Mouse (Mus musculus) ES-Bruce4 (cell line): ENCODE measurements around the gene Lrp1. TPM values are rescaled to one million over a fixed set of nuclear protein-coding genes. Genes with fewer than 3 reads are reported as not detected.

Experiments
- H3K27ac ChIP-seq: 2 replicates; pipeline ENCODE4 v1.5.1; 2012; ENCODE audit warnings: low read length, inconsistent platforms; ENCODE audit not compliant: insufficient read depth
- H3K27me3 ChIP-seq: 2 replicates; pipeline ENCODE4 v1.6.1; 2012; ENCODE audit warnings: mild to moderate bottlenecking, low read length, inconsistent platforms; ENCODE audit not compliant: control insufficient read depth, poor library complexity, insufficient read depth, severe bottlenecking
- H3K36me3 ChIP-seq: 2 replicates; pipeline ENCODE4 v1.6.1; 2012; ENCODE audit warnings: inconsistent platforms, mild to moderate bottlenecking, low read length, moderate library complexity; ENCODE audit not compliant: control insufficient read depth, poor library complexity, insufficient read depth, severe bottlenecking
- H3K4me1 ChIP-seq: one replicate; pipeline ENCODE4 v1.8.1; 2011; ENCODE audit warnings: low read length; ENCODE audit not compliant: control insufficient read depth, insufficient read depth
- H3K4me3 ChIP-seq: 2 replicates; pipeline ENCODE4 v1.5.1; 2011; ENCODE audit warnings: low read depth, mild to moderate bottlenecking, low read length
- H3K9ac ChIP-seq: 2 replicates; pipeline ENCODE4 v1.6.1; 2012; ENCODE audit warnings: low read depth, mild to moderate bottlenecking, inconsistent platforms; ENCODE audit not compliant: poor library complexity, severe bottlenecking
- H3K9me3 ChIP-seq: replicated peaks from 2 replicates; pipeline ENCODE4 v1.6.1; 2012; ENCODE audit warnings: mild to moderate bottlenecking, low read length, inconsistent platforms; ENCODE audit not compliant: control insufficient read depth, poor library complexity, insufficient read depth, severe bottlenecking
- CTCF ChIP-seq: IDR thresholded peaks from one replicate; pipeline ENCODE4 v1.8.1; 2011; ENCODE audit warnings: low read depth, low read length
- EP300 ChIP-seq: IDR thresholded peaks from 2 replicates; pipeline ENCODE4 v1.6.1; 2011; ENCODE audit warnings: low read depth, low read length; ENCODE audit not compliant: insufficient read depth
- POLR2A ChIP-seq: IDR thresholded peaks from one replicate; pipeline ENCODE4 v1.8.1; 2011; ENCODE audit warnings: low read length; ENCODE audit not compliant: insufficient read depth
- polyA plus RNA-seq: library from polyadenylated mRNA; stranded (reverse); fragments of >200 nt; gene quantifications from 2 replicates; pipeline ENCODE4 v1.2.4, GENCODE M21; 2011; ENCODE audit warnings: low read depth; ENCODE audit not compliant: missing spikeins, insufficient read depth, insufficient read length

Lrp1 gene
- polyA plus RNA-seq, 1 experiment: 41.3 TPM

DNA sequence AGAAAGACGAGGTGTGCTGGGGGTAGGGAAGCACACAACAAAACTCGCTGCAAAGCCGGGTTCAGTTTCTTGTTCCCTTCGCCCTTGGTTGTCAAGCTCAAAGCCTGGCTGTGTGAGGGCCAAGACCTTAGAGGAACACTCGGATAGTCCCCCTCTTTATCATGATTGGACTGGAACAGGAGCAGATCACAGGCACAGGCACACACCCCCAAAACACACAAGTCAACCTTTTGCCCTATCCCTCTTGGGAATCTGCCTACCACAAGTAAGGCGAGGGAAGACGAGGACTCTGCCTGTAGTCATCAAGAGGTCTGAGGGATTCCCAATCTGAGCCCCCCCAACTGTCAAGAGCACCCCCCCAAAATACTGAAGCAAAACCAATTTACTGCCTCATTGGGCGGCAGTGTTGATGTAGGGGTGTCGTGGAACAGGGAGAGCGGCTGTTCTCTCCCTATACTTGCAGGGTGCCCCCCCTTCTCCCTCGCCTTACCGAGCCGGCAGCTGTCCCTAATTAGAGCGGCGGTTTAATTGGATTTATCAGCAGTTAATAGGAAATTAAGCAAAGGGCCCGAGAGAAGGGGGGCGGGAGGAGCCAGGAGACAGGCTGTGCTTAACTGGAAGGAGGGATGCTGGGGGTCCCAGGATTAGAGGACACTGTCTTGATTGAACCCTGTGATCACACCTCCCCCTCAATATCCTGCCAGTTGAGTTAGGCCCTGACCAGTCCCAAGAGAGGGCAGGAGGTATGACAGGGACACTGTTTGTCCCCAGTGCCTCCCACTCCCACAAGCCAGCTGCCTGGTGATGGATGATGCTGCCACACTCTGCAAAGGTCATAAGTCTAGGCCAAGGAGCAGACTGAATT lies 110.9 kb downstream of the Lrp1 start:
- H3K27ac ChIP-seq: no peak overlapping the region
- peak overlapping the region; percentile 38 for H3K9ac ChIP-seq
- peaks cover 6% of the 10 kb centered on the region for H3K4me1 ChIP-seq
- H3K4me3 ChIP-seq: peak overlapping the region; percentile 53
- H3K9me3 ChIP-seq: no peaks in the 10 kb centered on the region
- no peaks in the 10 kb centered on the region for H3K27me3 ChIP-seq
- H3K36me3 ChIP-seq: no peaks in the 10 kb centered on the region
- TF ChIP-seq POLR2A (no peak), CTCF (no peak), EP300 (no peak)

DNA sequence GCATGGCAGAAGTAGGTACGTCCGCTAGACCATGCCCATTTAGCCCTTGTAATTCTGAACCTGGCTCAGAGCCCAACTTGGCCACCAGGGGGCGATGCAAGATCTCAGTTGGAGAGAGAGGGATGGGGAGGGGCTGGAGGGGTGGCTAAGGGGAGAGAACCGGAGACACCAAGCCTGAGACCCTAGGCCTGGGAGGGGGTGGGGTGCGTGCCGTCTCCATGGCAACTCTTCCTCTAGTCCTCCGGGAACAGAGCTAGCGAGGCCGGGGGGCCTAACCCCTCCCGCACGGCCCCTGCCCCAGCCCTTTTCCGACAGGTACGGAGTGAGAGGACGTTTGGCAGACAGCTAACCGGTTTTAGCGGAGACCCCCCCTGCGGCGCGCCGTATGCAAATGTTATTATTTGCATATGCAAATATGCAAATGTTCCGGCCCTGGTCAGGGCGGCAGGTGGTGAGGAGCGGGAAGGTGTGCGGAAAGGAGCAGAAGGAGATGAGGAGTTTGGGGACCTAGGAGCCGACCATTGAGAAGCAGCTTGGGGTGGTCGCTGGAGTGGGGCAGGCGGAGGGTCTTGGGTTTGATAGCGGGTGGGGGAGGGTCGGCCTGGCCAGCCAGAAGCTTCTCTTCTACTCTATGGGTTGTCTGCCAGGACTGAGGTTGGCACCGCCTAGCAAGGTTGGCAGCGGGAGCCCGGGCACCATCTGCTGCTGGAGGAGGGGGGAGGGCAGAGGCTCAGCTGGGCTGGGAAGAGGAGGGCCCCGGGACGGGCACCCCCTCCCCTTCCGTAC lies 111.7 kb downstream of the Lrp1 start:
- peak overlapping the region; percentile 53 for H3K4me3 ChIP-seq
- no peaks in the 10 kb centered on the region for H3K9me3 ChIP-seq
- H3K9ac ChIP-seq: peak overlapping the region; percentile 38
- TF ChIP-seq POLR2A (peak; percentile 41), EP300 (peak; percentile 75; the same call in 1 of the 2 replicates), CTCF (peak; percentile 89)
- no peak overlapping the region for H3K27ac ChIP-seq
- H3K36me3 ChIP-seq: no peaks in the 10 kb centered on the region
- H3K4me1 ChIP-seq: peaks cover 3% of the 10 kb centered on the region
- no peaks in the 10 kb centered on the region for H3K27me3 ChIP-seq

DNA sequence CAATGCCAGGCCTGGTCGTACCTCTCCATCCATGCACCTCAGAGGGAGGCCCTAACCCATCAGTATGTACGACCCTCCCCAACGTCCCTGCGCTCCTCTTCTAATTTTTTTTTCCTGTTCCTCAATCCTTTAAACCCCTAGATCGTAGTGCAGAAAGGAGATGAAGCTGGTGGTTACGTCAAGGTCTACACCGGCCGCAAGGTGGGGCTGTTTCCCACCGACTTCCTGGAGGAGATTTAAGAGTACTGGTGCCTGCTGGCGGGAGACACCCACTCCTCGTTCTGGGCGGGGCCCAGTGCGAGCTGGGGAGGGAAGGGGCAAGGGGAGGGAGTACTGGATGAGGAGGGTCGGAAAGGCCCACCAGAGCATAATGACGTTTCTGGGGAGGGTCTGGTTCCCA lies 112.7 kb downstream of the Lrp1 start:
- Histone ChIP-seq H3K4me1 (peaks cover 3% of the 10 kb centered on the region), H3K27me3 (no peaks in the 10 kb centered on the region), H3K27ac (no peak overlapping the region), H3K36me3 (no peaks in the 10 kb centered on the region), H3K9ac (peak overlapping the region; percentile 13; the same call in 1 of the 2 replicates), H3K9me3 (no peaks in the 10 kb centered on the region), H3K4me3 (peak overlapping the region; percentile 59)
- peak; percentile 88 for TF ChIP-seq CTCF
- 0 out of 2 replicates have a peak, but pooled peaks have one; percentile 32 for TF ChIP-seq EP300
- no peak for TF ChIP-seq POLR2A

- no peak for TF ChIP-seq EP300
- TF ChIP-seq POLR2A: no peak
- no peak for TF ChIP-seq CTCF
Measured at GRCm38 (mm10) chr10:127500894-127501893, 119.8 kb downstream of the Lrp1 start, which contains the start of gene Stac3. TSS of gene Stac3 (plus strand) at chr10:127501686.

GRCm38 (mm10) chr10:127500042-127500441 lies 120.9 kb downstream of the Lrp1 start:
- Histone ChIP-seq H3K4me1 (no peaks in the 10 kb centered on the region), H3K36me3 (no peaks in the 10 kb centered on the region), H3K9me3 (no peaks in the 10 kb centered on the region), H3K4me3 (no peak overlapping the region), H3K27me3 (no peaks in the 10 kb centered on the region), H3K27ac (no peak overlapping the region), H3K9ac (no peak overlapping the region)
- TF ChIP-seq CTCF (no peak), POLR2A (no peak), EP300 (no peak)

More at GRCm38 (mm10) chr10:127500894-127501893, 119.8 kb downstream of the Lrp1 start, which contains the start of gene Stac3:
- Histone ChIP-seq H3K9ac (no peak within 1 kb of the TSS), H3K27ac (no peak within 1 kb of the TSS), H3K9me3 (no peaks in the 10 kb centered on the region), H3K4me3 (no peak within 1 kb of the TSS), H3K4me1 (no peaks in the 10 kb centered on the region), H3K36me3 (no peaks in the 10 kb centered on the region), H3K27me3 (no peaks in the 10 kb centered on the region)
